Mouse (Mus musculus): ENCODE results near the gene Vmn2r101. TPM values are rescaled to one million over a fixed set of nuclear protein-coding genes. Genes with fewer than 3 reads are reported as not detected.

The Vmn2r101 gene
- total RNA-seq (2021), result not detected
- long read RNA-seq, experiment 1, result 0 reads
- long read RNA-seq, experiment 2, result 0 reads

GRCm38 (mm10) chr17:19576927-19577326 is at the start of gene Vmn2r101:
Vmn2r101 (plus strand) TSS chr17:19577227.
- no peak for TF ChIP-seq CTCF (IDR thresholded peaks at IDR 0.05)
- intact Hi-C loops (cut with DNase I), result no loop called here
- Histone ChIP-seq H3K27ac (no peak within 1 kb of the TSS), H3K4me3 (no peak within 1 kb of the TSS)
- DNase-seq (ENCODE audit: extremely low spot score in 1 of 2, low spot score in 2 of 2), result no peak

DNA sequence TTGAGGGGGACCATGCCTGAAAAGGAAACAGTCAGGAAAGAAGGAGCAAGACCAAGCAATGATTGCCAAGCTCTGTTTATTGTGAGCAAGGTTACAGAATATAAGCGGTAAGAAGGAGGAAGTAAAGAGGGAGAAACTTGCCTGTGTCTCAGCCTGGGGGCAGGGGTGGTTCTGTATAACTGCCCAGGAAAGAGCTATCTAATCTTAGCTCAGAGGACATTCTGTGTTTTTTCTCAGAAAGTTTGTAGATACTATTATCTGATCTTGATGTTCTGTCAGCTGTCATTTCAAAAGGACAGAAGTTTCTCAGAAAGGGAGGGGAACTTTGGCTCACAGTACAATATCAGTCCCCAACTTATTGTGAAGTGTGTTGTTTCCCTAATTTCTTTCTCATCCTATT is 52.3 kb downstream of the Vmn2r101 start:
- intact Hi-C loops (cut with DNase I), result loop anchor here (1.0 kb wide), 1 partner anchor 47 kb away; no protein-coding TSS in a partner anchor

GRCm38 (mm10) chr17:19658447-19658846 is 81.4 kb downstream of the Vmn2r101 start:
- intact Hi-C loops (cut with DNase I), result no loop called here
- no peak for TF ChIP-seq CTCF (IDR thresholded peaks at IDR 0.05)
- H3K4me3 ChIP-seq, result no peak overlapping the region
- no peak for DNase-seq (ENCODE audit: extremely low spot score in 1 of 2, low spot score in 2 of 2)
- no peak overlapping the region for H3K27ac ChIP-seq

More for the DNA sequence above, 52.3 kb downstream of the Vmn2r101 start:
- Histone ChIP-seq H3K27ac (no peak overlapping the region), H3K4me3 (no peak overlapping the region)
- DNase-seq (ENCODE audit: extremely low spot score in 1 of 2, low spot score in 2 of 2), result no peak
- no peak for TF ChIP-seq CTCF (IDR thresholded peaks at IDR 0.05)

DNA sequence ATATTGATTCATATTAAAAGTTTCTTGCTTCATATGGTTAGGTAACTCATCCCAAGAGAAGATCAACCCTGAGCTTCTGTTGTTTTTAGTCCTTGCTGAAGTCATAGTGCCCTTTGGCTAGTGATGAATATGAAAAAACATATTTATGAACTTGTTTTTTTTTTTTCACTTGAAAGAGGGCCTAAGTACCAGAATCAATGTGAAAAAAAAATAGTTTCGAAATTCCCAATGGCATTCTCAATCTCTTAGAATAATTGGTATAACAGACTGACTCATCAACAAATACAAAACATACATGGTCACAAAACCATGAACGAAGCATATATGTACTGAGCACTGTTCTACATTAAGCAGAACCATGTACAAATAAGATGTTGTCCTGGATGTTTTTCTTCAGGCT is 83.0 kb downstream of the Vmn2r101 start, which contains the start of gene Vmn2r102:
TSS of gene Vmn2r102 (plus strand) at position 301 of the 400 bp plus-strand sequence.
- no peak for TF ChIP-seq CTCF (IDR thresholded peaks at IDR 0.05)
- intact Hi-C loops (cut with DNase I), result no loop called here
- no peak within 1 kb of the TSS for H3K4me3 ChIP-seq
- DNase-seq (ENCODE audit: extremely low spot score in 1 of 2, low spot score in 2 of 2), result no peak
- no peak within 1 kb of the TSS for H3K27ac ChIP-seq

Other genes with a start within 250 kb of the Vmn2r101 start
- not detected for gene Vmn2r99, start 215.3 kb upstream of the Vmn2r101 start, total RNA-seq (2021)
- not detected for gene Vmn2r100, start 72.5 kb upstream of the Vmn2r101 start, total RNA-seq (2021)
- gene Vmn2r102, start 83.1 kb downstream of the Vmn2r101 start, total RNA-seq (2021), result not detected
- gene Vmn2r103, start 196.1 kb downstream of the Vmn2r101 start, total RNA-seq (2021), result not detected

Data from left cerebral cortex, adult 2 months (tissue).